Mouse (Mus musculus) 3T3-L1 (cell line): ENCODE results near the gene Pttg1ip.

ENCODE experiments used
- DNase-seq: peaks from one replicate; pipeline ENCODE4 v3.0.0-alpha.2; 2015; ENCODE audit warnings: low read depth, low spot score

Gene Pttg1ip

GRCm38 (mm10) chr10:77636234-77636922 is 54.9 kb downstream of the Pttg1ip start:
- DNase-seq: no peak

GRCm38 (mm10) chr10:77638956-77639355 is 57.4 kb downstream of the Pttg1ip start:
- no peak for DNase-seq

- DNase-seq: no peak
Measured at GRCm38 (mm10) chr10:77643160-77643559, 61.6 kb downstream of the Pttg1ip start.

DNA sequence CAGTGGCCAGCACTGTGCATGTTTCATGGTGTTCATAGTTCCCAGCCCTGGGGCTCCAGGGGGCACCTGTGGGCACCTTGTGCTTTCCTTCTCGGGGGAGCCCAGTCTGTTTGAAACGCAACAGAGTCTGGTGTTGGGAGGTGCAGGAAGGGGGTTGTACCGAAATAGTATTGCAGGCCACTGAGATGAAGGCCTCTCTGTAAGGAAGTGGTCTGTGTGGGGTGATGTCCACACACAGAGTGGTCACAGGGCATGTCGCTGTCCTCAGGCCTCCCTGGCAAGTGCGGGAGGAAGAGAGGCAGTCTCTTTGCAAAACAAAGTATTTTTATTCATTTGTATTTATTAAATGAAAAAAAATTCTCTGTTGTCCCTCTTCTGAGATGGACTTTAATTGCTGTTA is 64.1 kb downstream of the Pttg1ip start:
- DNase-seq: no peak

DNA sequence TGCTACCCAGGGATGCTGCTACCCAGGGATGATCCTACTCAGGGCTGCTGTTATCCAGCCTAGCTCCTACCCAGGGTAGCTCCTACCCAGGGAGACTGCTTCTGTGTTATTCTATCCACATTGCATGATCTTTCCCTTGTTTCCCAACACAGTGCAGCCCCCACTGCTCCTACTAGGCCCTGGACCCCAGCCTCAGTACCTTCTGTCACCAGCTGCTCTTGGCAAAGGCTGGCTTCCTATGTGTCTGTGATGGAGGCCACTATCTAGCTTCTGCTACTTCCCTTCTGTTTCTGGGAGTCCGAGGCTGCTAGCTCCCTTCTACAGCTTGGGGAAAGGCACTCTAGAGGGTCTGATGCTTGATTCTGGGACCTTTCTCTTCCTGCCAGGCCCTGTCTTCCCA is 65.9 kb downstream of the Pttg1ip start:
- no peak for DNase-seq

DNA sequence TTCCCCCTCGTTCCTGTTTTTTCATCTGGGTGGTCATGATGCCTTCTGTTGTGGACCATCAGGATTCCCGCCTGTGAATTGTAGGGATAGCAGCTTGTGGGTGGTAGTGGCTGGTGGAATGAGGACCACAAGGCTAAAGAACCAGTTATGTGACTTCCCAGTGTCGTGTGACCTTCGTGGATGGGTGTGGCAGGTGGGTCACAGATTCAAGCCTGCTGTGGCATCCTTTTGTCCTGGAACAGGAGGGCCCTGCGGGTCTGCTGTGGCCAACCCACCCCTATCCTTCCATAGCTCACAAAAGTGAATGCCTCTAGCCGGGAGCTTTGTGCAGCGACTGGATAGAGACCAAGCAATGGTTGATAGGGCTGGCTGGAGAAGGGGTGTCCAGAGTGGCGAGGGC is 66.4 kb downstream of the Pttg1ip start:
- no peak for DNase-seq
